Mouse (Mus musculus) intestine, postnatal 0 days (tissue): ENCODE measurements at regions not wholly inside any gene's neighbourhood (a gene's known extent, or its start where the extent isn't known, plus 50 kb on each side); places are given as distances from the start of the nearest gene placed in this dataset.

ENCODE experiments used
- ATAC-seq: fragments of 200-750 bp; cut with Nextera tagmentation; 2 replicates; pipeline ENCODE4 v1.8.0; 2017; ENCODE audit warnings: mild to moderate bottlenecking, moderate TSS enrichment, moderate library complexity
- H3K27ac ChIP-seq: fragments of 300-500 bp; sonication (generic); 2 replicates; pipeline ENCODE4 v1.5.1; 2014; ENCODE audit warnings: mild to moderate bottlenecking, low read depth, low read length, moderate library complexity
- H3K27me3 ChIP-seq: fragments of 300-500 bp; sonication (generic); replicated peaks from 2 replicates; pipeline ENCODE4 v1.6.1; 2014; ENCODE audit warnings: low read length, mixed read lengths; ENCODE audit not compliant: control insufficient read depth, insufficient read depth
- H3K36me3 ChIP-seq: fragments of 300-500 bp; sonication (generic); 2 replicates; pipeline ENCODE4 v1.6.1; 2014; ENCODE audit warnings: mild to moderate bottlenecking, moderate library complexity; ENCODE audit not compliant: control insufficient read depth, insufficient read depth
- H3K4me1 ChIP-seq: fragments of 300-500 bp; sonication (generic); replicated peaks from 2 replicates; pipeline ENCODE4 v1.6.1; 2014; ENCODE audit warnings: antibody characterized with exemption, low read length, mixed read lengths; ENCODE audit not compliant: control insufficient read depth, insufficient read depth
- H3K4me2 ChIP-seq: fragments of 300-500 bp; sonication (generic); replicated peaks from 2 replicates; pipeline ENCODE4 v1.6.1; 2014; ENCODE audit warnings: low read depth, mild to moderate bottlenecking, moderate library complexity
- H3K4me3 ChIP-seq: fragments of 300-500 bp; sonication (generic); 2 replicates; pipeline ENCODE4 v1.5.1; 2014; ENCODE audit warnings: low read depth, low read length
- H3K9ac ChIP-seq: fragments of 300-500 bp; sonication (generic); 2 replicates; pipeline ENCODE4 v1.6.1; 2014; ENCODE audit warnings: mild to moderate bottlenecking, low read depth, low read length
- H3K9me3 ChIP-seq: fragments of 300-500 bp; sonication (generic); 2 replicates; pipeline ENCODE4 v1.6.1; 2016; ENCODE audit warnings: mixed run types; ENCODE audit not compliant: control insufficient read depth
- CTCF ChIP-seq: sonication (generic); IDR thresholded peaks from 2 replicates; pipeline ENCODE4 v1.5.1; 2016; ENCODE audit warnings: low read depth, mild to moderate bottlenecking, control low read depth, antibody characterized with exemption, moderate library complexity
- WGBS: fragments of 180-500 bp; shearing (Covaris S2); extraction: QIAGEN DNeasy Blood & Tissue Kit; methylation state at CpG from one replicate; pipeline ENCODE4 v1.1.7; 2014; 5-methylcytosine and 5-hydroxymethylcytosine counted together

DNA sequence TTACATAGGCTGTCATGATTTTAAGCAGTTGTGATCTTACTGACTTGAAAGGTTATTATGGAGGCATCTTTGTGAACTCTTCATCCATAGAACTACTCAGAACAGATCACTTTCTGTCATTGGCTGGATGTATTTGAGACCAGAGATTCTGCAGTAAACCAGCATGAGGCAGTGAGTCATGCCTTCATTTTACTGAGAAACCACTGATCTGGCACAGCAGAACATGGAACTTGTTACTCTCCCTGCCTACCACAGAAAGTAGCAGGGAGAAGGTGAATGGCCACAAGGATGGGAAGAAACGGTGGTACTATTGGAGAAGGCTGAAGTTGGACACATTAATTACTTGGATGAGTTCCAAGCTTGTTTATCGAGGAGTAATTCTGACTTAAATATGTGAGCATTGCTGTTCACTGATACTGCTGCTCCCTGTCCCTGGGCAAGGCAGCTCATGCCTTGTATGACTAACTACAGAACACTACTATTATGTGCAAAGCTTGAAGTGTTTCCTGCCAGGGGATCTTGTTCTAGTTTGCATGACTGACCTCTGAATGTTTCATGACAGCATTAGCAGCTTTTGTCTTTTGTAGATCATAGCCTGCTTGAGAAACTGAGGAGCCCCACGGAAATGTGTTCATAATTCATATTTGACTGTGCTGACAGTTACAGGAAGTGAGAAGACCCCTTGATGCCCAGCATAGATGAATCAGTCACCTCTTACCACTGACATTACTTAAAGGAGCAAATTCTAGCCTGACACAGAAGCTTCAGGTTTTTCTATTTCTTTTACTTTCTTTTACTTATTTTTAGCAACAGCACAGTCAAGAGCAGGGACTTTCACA is 630.2 kb downstream of the Inhba start:
- Histone ChIP-seq H3K36me3 (no peaks in the 10 kb centered on the region), H3K4me3 (no peak overlapping the region), H3K4me1 (no peaks in the 10 kb centered on the region), H3K9ac (no peak overlapping the region), H3K4me2 (no peak overlapping the region), H3K27ac (no peak overlapping the region), H3K27me3 (no peaks in the 10 kb centered on the region), H3K9me3 (no peaks in the 10 kb centered on the region)
- ATAC-seq = no peak
- 62% methylated on average over 3 of the region's 3 CpGs for WGBS
- TF ChIP-seq CTCF = no peak

DNA sequence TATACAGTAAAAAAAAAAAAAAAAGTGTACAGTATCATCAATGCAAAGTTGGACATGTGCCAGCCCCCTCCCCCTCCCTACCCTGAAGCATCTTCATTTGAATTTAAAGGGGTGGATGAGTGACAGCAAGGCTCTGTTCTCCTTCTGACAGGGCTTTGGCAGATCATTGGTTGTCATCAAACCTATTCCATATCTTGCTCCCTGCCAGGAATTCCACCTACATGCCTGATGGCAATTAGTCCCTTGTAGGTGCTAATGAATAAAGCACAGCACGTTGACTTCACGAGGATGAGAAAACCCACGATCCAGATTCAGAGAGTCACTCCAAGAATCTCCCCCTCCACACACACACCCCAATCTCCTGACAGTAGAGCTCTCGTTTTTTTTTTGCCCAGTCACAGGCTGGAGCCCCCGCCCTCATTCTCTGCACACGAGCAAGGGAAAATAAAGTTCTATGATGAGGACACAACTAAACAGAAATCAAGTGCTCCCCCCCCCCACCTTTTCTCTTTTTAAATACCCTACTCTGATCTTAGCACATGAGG is 630.9 kb downstream of the Inhba start:
- Histone ChIP-seq H3K9ac (no peak overlapping the region), H3K9me3 (no peaks in the 10 kb centered on the region), H3K4me1 (no peaks in the 10 kb centered on the region), H3K4me2 (no peak overlapping the region), H3K4me3 (no peak overlapping the region), H3K27ac (no peak overlapping the region), H3K36me3 (no peaks in the 10 kb centered on the region), H3K27me3 (no peaks in the 10 kb centered on the region)
- 61% methylated on average over 6 of the region's 6 CpGs for WGBS
- no peak for ATAC-seq
- TF ChIP-seq CTCF = no peak

DNA sequence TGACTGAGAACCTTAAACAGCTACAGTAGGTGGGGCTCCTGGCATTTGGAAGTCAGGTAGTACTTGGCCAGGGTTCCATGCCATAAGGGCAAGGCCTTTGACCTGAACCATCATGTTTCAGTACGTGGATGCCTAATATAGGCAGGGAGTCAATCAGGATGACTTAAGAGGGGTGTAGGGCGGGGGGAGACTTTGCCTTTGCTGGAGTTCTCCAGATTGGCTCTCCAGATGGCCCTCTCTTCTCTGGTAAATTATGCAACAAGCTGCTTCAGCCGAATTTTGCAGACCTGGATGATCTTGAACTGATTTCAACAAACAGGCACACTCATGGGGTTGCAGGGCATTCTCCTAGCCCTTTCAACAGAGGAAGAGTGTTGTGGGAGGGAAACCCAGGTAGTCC is 633.7 kb downstream of the Inhba start:
- Histone ChIP-seq H3K4me2 (no peak overlapping the region), H3K27ac (no peak overlapping the region), H3K9ac (no peak overlapping the region), H3K4me1 (no peaks in the 10 kb centered on the region), H3K9me3 (no peaks in the 10 kb centered on the region), H3K27me3 (no peaks in the 10 kb centered on the region), H3K36me3 (no peaks in the 10 kb centered on the region), H3K4me3 (no peak overlapping the region)
- 73% methylated on average over 3 of the region's 3 CpGs for WGBS
- TF ChIP-seq CTCF = no peak
- ATAC-seq = no peak

DNA sequence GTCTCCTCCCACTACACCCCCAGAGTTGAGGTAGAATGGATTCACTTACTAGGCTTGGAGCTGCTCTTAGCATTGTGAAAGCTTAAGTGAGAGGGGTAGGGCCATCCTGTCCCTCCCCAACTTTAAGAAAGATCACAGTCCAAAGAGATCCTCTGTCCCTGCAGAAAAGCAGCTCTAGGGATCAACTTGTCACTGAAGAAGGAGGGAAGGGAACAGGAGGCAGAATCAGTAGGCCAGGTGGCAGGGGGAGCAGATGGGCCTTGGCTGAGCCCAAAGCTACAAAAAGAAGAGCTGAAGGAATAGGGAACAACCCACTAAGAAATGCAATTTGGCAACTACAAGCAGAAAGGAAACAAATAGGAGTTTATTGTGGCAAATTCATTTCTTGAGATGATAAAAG is 634.4 kb downstream of the Inhba start:
- no peak for ATAC-seq
- H3K27me3 ChIP-seq = no peaks in the 10 kb centered on the region
- TF ChIP-seq CTCF = no peak

DNA sequence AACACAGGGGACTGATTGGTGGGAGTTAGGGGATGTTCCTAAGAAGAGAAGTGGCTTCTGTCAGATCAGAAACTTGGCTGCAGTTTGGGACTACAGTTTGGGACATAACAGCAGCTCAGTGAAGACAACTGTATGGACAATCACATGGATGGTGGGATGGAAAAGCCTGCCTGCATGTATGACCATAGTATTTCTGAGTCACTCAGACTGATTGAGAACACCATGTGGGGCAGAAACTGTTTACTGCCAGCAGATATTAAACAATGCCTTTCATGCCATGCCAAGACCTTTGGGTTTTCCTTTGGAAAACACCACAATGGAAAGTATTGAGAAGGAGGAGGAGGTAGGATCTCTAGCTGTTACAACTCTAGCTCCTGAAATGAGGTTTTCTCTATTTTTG is 635.0 kb downstream of the Inhba start:
- Histone ChIP-seq H3K9me3 (no peaks in the 10 kb centered on the region), H3K4me1 (no peaks in the 10 kb centered on the region), H3K4me3 (no peak overlapping the region), H3K27ac (no peak overlapping the region), H3K4me2 (no peak overlapping the region), H3K9ac (no peak overlapping the region), H3K36me3 (no peaks in the 10 kb centered on the region), H3K27me3 (no peaks in the 10 kb centered on the region)
- no peak for TF ChIP-seq CTCF
- ATAC-seq = no peak

More for the DNA sequence above, 634.4 kb downstream of the Inhba start:
- Histone ChIP-seq H3K9ac (no peak overlapping the region), H3K4me2 (no peak overlapping the region), H3K9me3 (no peaks in the 10 kb centered on the region), H3K27ac (no peak overlapping the region), H3K4me1 (no peaks in the 10 kb centered on the region), H3K4me3 (no peak overlapping the region), H3K36me3 (no peaks in the 10 kb centered on the region)

DNA sequence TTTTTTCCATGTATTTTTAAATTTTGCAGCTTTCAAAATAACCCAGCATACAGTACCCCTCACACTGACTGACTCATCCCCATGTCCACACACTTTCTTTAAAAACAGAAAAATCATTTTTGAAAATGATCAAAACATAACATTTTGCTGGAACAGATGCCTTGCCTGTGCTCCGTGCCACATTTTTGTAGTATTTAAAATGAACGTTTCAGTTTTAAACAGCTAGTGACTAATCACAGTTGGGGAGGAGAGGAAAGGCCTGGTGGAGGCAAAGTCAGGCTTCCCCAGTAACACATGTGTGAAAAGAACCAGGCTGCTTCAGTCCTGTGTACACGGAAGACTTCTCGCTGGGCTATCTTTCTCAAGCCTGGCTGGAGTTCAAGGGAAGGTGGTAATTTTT is 644.5 kb downstream of the Inhba start:
- no peak for TF ChIP-seq CTCF

More for the DNA sequence above, 644.5 kb downstream of the Inhba start:
- ATAC-seq = no peak
- no peaks in the 10 kb centered on the region for H3K27me3 ChIP-seq
- H3K36me3 ChIP-seq = no peaks in the 10 kb centered on the region
- H3K9ac ChIP-seq = no peak overlapping the region
- no peaks in the 10 kb centered on the region for H3K4me1 ChIP-seq
- H3K4me3 ChIP-seq = no peak overlapping the region
- H3K9me3 ChIP-seq = no peaks in the 10 kb centered on the region
- no peak overlapping the region for H3K4me2 ChIP-seq
- WGBS = 59% methylated on average over 4 of the region's 4 CpGs
- no peak overlapping the region for H3K27ac ChIP-seq
